Mouse (Mus musculus): ENCODE measurements around the gene Tmed2. TPM values are rescaled to one million over a fixed set of nuclear protein-coding genes. Genes with fewer than 3 reads are reported as not detected.

Gene Tmed2
- polyA plus RNA-seq, 1 experiment from 2014 or later = 446 TPM

- Histone ChIP-seq H3K4me2 (ENCODE audit: low read length) (peak overlapping the region; percentile 82), H3K9ac (ENCODE audit: low read length) (peak overlapping the region; percentile 70), H3K36me3 (ENCODE audit: control insufficient read depth, insufficient read depth, low read length) (peaks cover 56% of the 10 kb centered on the region), H3K27me3 (ENCODE audit: control insufficient read depth, insufficient read depth, low read length) (no peaks in the 10 kb centered on the region), H3K4me3 (ENCODE audit: control insufficient read depth in 1 of 2, insufficient read depth in 1 of 2, low read depth in 1 of 2, low read length in 2 of 2) (peak overlapping the region; percentile 65 to 74), H3K27ac (replicated peaks in 1 of 2; ENCODE audit: control insufficient read depth in 1 of 2, insufficient read depth in 1 of 2, low read depth in 2 of 2, low read length in 2 of 2) (peak overlapping the region; percentile 50 to 82; a peak in 3 of 4 replicates), H3K9me3 (ENCODE audit: control insufficient read depth, low read length) (no peaks in the 10 kb centered on the region), H3K4me1 (ENCODE audit: control insufficient read depth in 2 of 2, insufficient read depth in 2 of 2, low read length in 2 of 2) (peaks cover 0 to 10% of the 10 kb centered on the region in 2 experiments; a peak in 2 of 4 replicates)
- no peak for ATAC-seq (ENCODE audit: insufficient number of reproducible peaks, insufficient read depth, low FRiP score, low read depth)
- 7% methylated on average over 9 of the region's 9 CpGs for WGBS
Measured at GRCm38 (mm10) chr5:124552094-124552472, 11.6 kb downstream of the Tmed2 start.

GRCm38 (mm10) chr5:124552558-124553307 is 12.2 kb downstream of the Tmed2 start, which contains the start of gene Ddx55:
Ddx55 (plus strand) TSS chr5:124552864.
- peak within 1 kb of the TSS; percentile 65 to 74 for H3K4me3 ChIP-seq (ENCODE audit: control insufficient read depth in 1 of 2, insufficient read depth in 1 of 2, low read depth in 1 of 2, low read length in 2 of 2)
- peaks cover 0 to 10% of the 10 kb centered on the region in 2 experiments; a peak in 2 of 4 replicates for H3K4me1 ChIP-seq (ENCODE audit: control insufficient read depth in 2 of 2, insufficient read depth in 2 of 2, low read length in 2 of 2)
- peak within 1 kb of the TSS; percentile 82 for H3K4me2 ChIP-seq (ENCODE audit: low read length)
- peaks cover 55% of the 10 kb centered on the region for H3K36me3 ChIP-seq (ENCODE audit: control insufficient read depth, insufficient read depth, low read length)
- peak within 1 kb of the TSS; percentile 70 for H3K9ac ChIP-seq (ENCODE audit: low read length)
- no peaks in the 10 kb centered on the region for H3K27me3 ChIP-seq (ENCODE audit: control insufficient read depth, insufficient read depth, low read length)
- H3K27ac ChIP-seq (replicated peaks in 1 of 2; ENCODE audit: control insufficient read depth in 1 of 2, insufficient read depth in 1 of 2, low read depth in 2 of 2, low read length in 2 of 2) = peak within 1 kb of the TSS; percentile 61 to 82
- ATAC-seq (ENCODE audit: insufficient number of reproducible peaks, insufficient read depth, low FRiP score, low read depth) = peak; percentile 83
- under 1% methylated on average over 66 of the region's 66 CpGs for whole genome bisulfite sequencing
- H3K9me3 ChIP-seq (ENCODE audit: control insufficient read depth, low read length) = no peaks in the 10 kb centered on the region

GRCm38 (mm10) chr5:124553607-124554006 is 13.1 kb downstream of the Tmed2 start:
- H3K36me3 ChIP-seq (ENCODE audit: control insufficient read depth, insufficient read depth, low read length) = peaks cover 55% of the 10 kb centered on the region
- H3K4me3 ChIP-seq (ENCODE audit: control insufficient read depth in 1 of 2, insufficient read depth in 1 of 2, low read depth in 1 of 2, low read length in 2 of 2) = peak overlapping the region in 1 of 2 experiments; percentile 65; a peak in 1 of 4 replicates
- H3K9ac ChIP-seq (ENCODE audit: low read length) = no peak overlapping the region
- H3K27me3 ChIP-seq (ENCODE audit: control insufficient read depth, insufficient read depth, low read length) = no peaks in the 10 kb centered on the region
- peak overlapping the region; percentile 82 for H3K4me2 ChIP-seq (ENCODE audit: low read length)
- ATAC-seq (ENCODE audit: insufficient number of reproducible peaks, insufficient read depth, low FRiP score, low read depth) = no peak
- 70% methylated on average over 6 of the region's 6 CpGs for WGBS
- no peaks in the 10 kb centered on the region for H3K9me3 ChIP-seq (ENCODE audit: control insufficient read depth, low read length)
- no peak overlapping the region for H3K27ac ChIP-seq (replicated peaks in 1 of 2; ENCODE audit: control insufficient read depth in 1 of 2, insufficient read depth in 1 of 2, low read depth in 2 of 2, low read length in 2 of 2)
- H3K4me1 ChIP-seq (ENCODE audit: control insufficient read depth in 2 of 2, insufficient read depth in 2 of 2, low read length in 2 of 2) = peaks cover 0 to 10% of the 10 kb centered on the region in 2 experiments; a peak in 2 of 4 replicates

- H3K9ac ChIP-seq (ENCODE audit: low read length) = no peak overlapping the region
- H3K36me3 ChIP-seq (ENCODE audit: control insufficient read depth, insufficient read depth, low read length) = peaks cover 66% of the 10 kb centered on the region
- peaks cover 0 to 10% of the 10 kb centered on the region in 2 experiments; a peak in 2 of 4 replicates for H3K4me1 ChIP-seq (ENCODE audit: control insufficient read depth in 2 of 2, insufficient read depth in 2 of 2, low read length in 2 of 2)
- H3K27me3 ChIP-seq (ENCODE audit: control insufficient read depth, insufficient read depth, low read length) = no peaks in the 10 kb centered on the region
- H3K27ac ChIP-seq (replicated peaks in 1 of 2; ENCODE audit: control insufficient read depth in 1 of 2, insufficient read depth in 1 of 2, low read depth in 2 of 2, low read length in 2 of 2) = no peak overlapping the region
- H3K4me2 ChIP-seq (ENCODE audit: low read length) = no peak overlapping the region
- H3K9me3 ChIP-seq (ENCODE audit: control insufficient read depth, low read length) = no peaks in the 10 kb centered on the region
- H3K4me3 ChIP-seq (ENCODE audit: control insufficient read depth in 1 of 2, insufficient read depth in 1 of 2, low read depth in 1 of 2, low read length in 2 of 2) = no peak overlapping the region
- ATAC-seq (ENCODE audit: insufficient number of reproducible peaks, insufficient read depth, low FRiP score, low read depth) = no peak
- WGBS = 82% methylated on average over 1 of the region's 1 CpGs
Measured at GRCm38 (mm10) chr5:124555145-124555544, 14.7 kb downstream of the Tmed2 start.

GRCm38 (mm10) chr5:124571068-124571467 is 30.6 kb downstream of the Tmed2 start:
- H3K27ac ChIP-seq (replicated peaks in 1 of 2; ENCODE audit: control insufficient read depth in 1 of 2, insufficient read depth in 1 of 2, low read depth in 2 of 2, low read length in 2 of 2) = no peak overlapping the region
- H3K4me3 ChIP-seq (ENCODE audit: control insufficient read depth in 1 of 2, insufficient read depth in 1 of 2, low read depth in 1 of 2, low read length in 2 of 2) = no peak overlapping the region
- no peaks in the 10 kb centered on the region for H3K4me1 ChIP-seq (ENCODE audit: control insufficient read depth in 2 of 2, insufficient read depth in 2 of 2, low read length in 2 of 2)
- H3K36me3 ChIP-seq (ENCODE audit: control insufficient read depth, insufficient read depth, low read length) = peaks cover 100% of the 10 kb centered on the region
- no peak overlapping the region for H3K9ac ChIP-seq (ENCODE audit: low read length)
- no peak for ATAC-seq (ENCODE audit: insufficient number of reproducible peaks, insufficient read depth, low FRiP score, low read depth)
- no peak overlapping the region for H3K4me2 ChIP-seq (ENCODE audit: low read length)
- no peaks in the 10 kb centered on the region for H3K27me3 ChIP-seq (ENCODE audit: control insufficient read depth, insufficient read depth, low read length)
- no peaks in the 10 kb centered on the region for H3K9me3 ChIP-seq (ENCODE audit: control insufficient read depth, low read length)
- WGBS = 82% methylated on average over 12 of the region's 12 CpGs

GRCm38 (mm10) chr5:124575467-124575866 is 35.0 kb downstream of the Tmed2 start:
- Histone ChIP-seq H3K36me3 (ENCODE audit: control insufficient read depth, insufficient read depth, low read length) (peaks cover 72% of the 10 kb centered on the region), H3K4me1 (ENCODE audit: control insufficient read depth in 2 of 2, insufficient read depth in 2 of 2, low read length in 2 of 2) (peaks cover 3 to 14% of the 10 kb centered on the region in 2 experiments; a peak in 3 of 4 replicates), H3K27ac (replicated peaks in 1 of 2; ENCODE audit: control insufficient read depth in 1 of 2, insufficient read depth in 1 of 2, low read depth in 2 of 2, low read length in 2 of 2) (no peak overlapping the region), H3K9ac (ENCODE audit: low read length) (no peak overlapping the region), H3K4me2 (ENCODE audit: low read length) (no peak overlapping the region), H3K4me3 (ENCODE audit: control insufficient read depth in 1 of 2, insufficient read depth in 1 of 2, low read depth in 1 of 2, low read length in 2 of 2) (no peak overlapping the region), H3K27me3 (ENCODE audit: control insufficient read depth, insufficient read depth, low read length) (no peaks in the 10 kb centered on the region), H3K9me3 (ENCODE audit: control insufficient read depth, low read length) (no peaks in the 10 kb centered on the region)
- WGBS = 93% methylated on average over 7 of the region's 7 CpGs
- ATAC-seq (ENCODE audit: insufficient number of reproducible peaks, insufficient read depth, low FRiP score, low read depth) = no peak

- peak; percentile 85 for ATAC-seq (ENCODE audit: insufficient number of reproducible peaks, insufficient read depth, low FRiP score, low read depth)
- no peaks in the 10 kb centered on the region for H3K27me3 ChIP-seq (ENCODE audit: control insufficient read depth, insufficient read depth, low read length)
- no peaks in the 10 kb centered on the region for H3K9me3 ChIP-seq (ENCODE audit: control insufficient read depth, low read length)
- WGBS = under 1% methylated on average over 51 of the region's 51 CpGs
- H3K36me3 ChIP-seq (ENCODE audit: control insufficient read depth, insufficient read depth, low read length) = peaks cover 50% of the 10 kb centered on the region
- H3K4me3 ChIP-seq (ENCODE audit: control insufficient read depth in 1 of 2, insufficient read depth in 1 of 2, low read depth in 1 of 2, low read length in 2 of 2) = peak within 1 kb of the TSS; percentile 64 to 87
- H3K4me2 ChIP-seq (ENCODE audit: low read length) = peak within 1 kb of the TSS; percentile 98
- H3K9ac ChIP-seq (ENCODE audit: low read length) = peak within 1 kb of the TSS; percentile 80
- H3K27ac ChIP-seq (replicated peaks in 1 of 2; ENCODE audit: control insufficient read depth in 1 of 2, insufficient read depth in 1 of 2, low read depth in 2 of 2, low read length in 2 of 2) = peak within 1 kb of the TSS; percentile 41 to 42; a peak in 3 of 4 replicates
- peaks cover 3 to 14% of the 10 kb centered on the region in 2 experiments; a peak in 3 of 4 replicates for H3K4me1 ChIP-seq (ENCODE audit: control insufficient read depth in 2 of 2, insufficient read depth in 2 of 2, low read length in 2 of 2)
Measured at GRCm38 (mm10) chr5:124578633-124579317, 38.3 kb downstream of the Tmed2 start, which contains the start of the genes Eif2b1 and Gtf2h3. Eif2b1 (minus strand) TSS chr5:124579131. Gtf2h3 (plus strand) TSS chr5:124579140.
